Comparison of ENCODE assay signal across 8 mouse cellular contexts in genomic region chr9:44965126-44965832, GRCm38 (mm10). TPM values are rescaled to one million over a fixed set of nuclear protein-coding genes. Genes with fewer than 3 reads are reported as not detected.
A peak's percentile ranks its signal among the peaks of the same experiment; 100 is the strongest.
DNase-seq lines count a peak whose midpoint lies in the region; ATAC-seq and TF ChIP-seq lines count a peak whose summit lies in the region.

Gene Ube4a (minus strand): TSS chr9:44965600.

- H3K9me3 ChIP-seq in ES-E14 (ENCODE audit: control insufficient read depth, insufficient read depth, low read depth, low read length) = no peaks in the 10 kb centered on the region
- H3K9me3 ChIP-seq in forebrain, embryonic 15.5 days = no peaks in the 10 kb centered on the region

- peak within 1 kb of the TSS; percentile 93 for H3K9ac ChIP-seq in ES-E14 (ENCODE audit: insufficient read depth, low read depth, low read length, poor library complexity, severe bottlenecking)
- H3K9ac ChIP-seq in forebrain, embryonic 15.5 days (replicated peaks) = peak within 1 kb of the TSS; percentile 72

- DNase-seq in ES-E14 (ENCODE audit: low read depth, low spot score) = peak; percentile 99
- peak; percentile 98 for DNase-seq in cerebellum, adult 11-12 months
- peak; percentile 96 for DNase-seq in heart, postnatal 25 days (ENCODE audit: low spot score)
- DNase-seq in layer of hippocampus, adult 18-20 months (ENCODE audit: low spot score in 2 of 2) = peak; percentile 99
- peak; percentile 100 for DNase-seq in lung, adult 2 months
- DNase-seq in thymus, adult 18-20 months = peak; percentile 97 to 98

- in situ Hi-C loops in ES-E14 (cut with MboI; ENCODE audit: low sequenced_read_pairs in 2 of 2, unreplicated experiment in 2 of 2) = no loop called here

- H3K4me3 ChIP-seq in ES-E14 (ENCODE audit: insufficient read depth in 1 of 2, low read depth in 1 of 2, low read length in 2 of 2, poor library complexity in 1 of 2, severe bottlenecking in 1 of 2) = peak within 1 kb of the TSS; percentile 85 to 92
- peak within 1 kb of the TSS; percentile 81 for H3K4me3 ChIP-seq in forebrain, embryonic 15.5 days
- H3K4me3 ChIP-seq in lung, adult 2 months (replicated peaks; ENCODE audit: extremely low read depth, low read depth, low read length) = peak within 1 kb of the TSS; percentile 99

- H3K36me3 ChIP-seq in ES-E14 (ENCODE audit: control insufficient read depth, insufficient read depth, low read length, poor library complexity, severe bottlenecking) = peaks cover 6% of the 10 kb centered on the region
- peaks cover 21% of the 10 kb centered on the region for H3K36me3 ChIP-seq in forebrain, embryonic 15.5 days

- peak; percentile 93 for TF ChIP-seq POLR2A in lung, adult 2 months (IDR thresholded peaks at IDR 0.05; ENCODE audit: borderline replicate concordance, extremely low read depth, low read depth, low read length)

- intact Hi-C loops in heart, postnatal 25 days (cut with DNase I) = loop anchor here (2.0 kb wide), 1 partner anchor 124 kb away; no protein-coding TSS in a partner anchor

- peak; percentile 94 for ATAC-seq in forebrain, embryonic 15.5 days (replicated peaks)
- peak; percentile 94 for ATAC-seq in neutrophil, adult 5-6 weeks (ENCODE audit: extremely low read depth, insufficient number of reproducible peaks, low FRiP score, poor library complexity, severe bottlenecking)

- peak within 1 kb of the TSS; percentile 56; the same call in 1 of the 2 replicates for H3K27ac ChIP-seq in ES-E14 (ENCODE audit: insufficient read depth, low read depth, low read length, poor library complexity, severe bottlenecking)
- peak within 1 kb of the TSS; percentile 73 for H3K27ac ChIP-seq in forebrain, embryonic 15.5 days (replicated peaks)

- H3K27me3 ChIP-seq in forebrain, embryonic 15.5 days = peaks cover 5% of the 10 kb centered on the region

- peaks cover 0 to 5% of the 10 kb centered on the region in 2 experiments; a peak in 2 of 4 replicates for H3K4me1 ChIP-seq in ES-E14 (ENCODE audit: control insufficient read depth in 2 of 2, insufficient read depth in 2 of 2, low read length in 2 of 2, poor library complexity in 1 of 2)
- peaks cover 18% of the 10 kb centered on the region for H3K4me1 ChIP-seq in forebrain, embryonic 15.5 days
- H3K4me1 ChIP-seq in lung, adult 2 months (ENCODE audit: control insufficient read depth, insufficient read depth, low read length) = 0 out of 2 replicates have a peak, but pooled peaks cover 3% of the 10 kb centered on the region

- under 1% methylated on average over 39 of the region's 39 CpGs for WGBS in forebrain, embryonic 15.5 days
- WGBS in lung, adult 2 months = under 1% methylated on average over 39 of the region's 39 CpGs

- H3K4me2 ChIP-seq in forebrain, embryonic 15.5 days (replicated peaks) = peak within 1 kb of the TSS; percentile 90

- no peak for TF ChIP-seq CTCF in lung, adult 2 months (IDR thresholded peaks at IDR 0.05; ENCODE audit: insufficient read depth, low read length)

TF ChIP-seq in ES-E14, 5 proteins besides CTCF, POLR2A, EP300 and RAD21:
- TF ChIP-seq MAFK (IDR thresholded peaks at IDR 0.05; ENCODE audit: insufficient read depth, low read depth, low read length) = peak; percentile 23; the same call in 1 of the 2 replicates
- TF ChIP-seq ZNF384 (IDR thresholded peaks at IDR 0.05; ENCODE audit: low read depth, low read length) = no peak
- 0 out of 2 replicates have a peak, but pooled peaks have one; percentile 14 for TF ChIP-seq ZC3H11A (IDR thresholded peaks at IDR 0.05; ENCODE audit: borderline replicate concordance, low read depth, low read length)
- TF ChIP-seq CHD2 (IDR thresholded peaks at IDR 0.05; ENCODE audit: low read depth, low read length) = no peak
- peak; percentile 87 for TF ChIP-seq HCFC1 (IDR thresholded peaks at IDR 0.05; ENCODE audit: borderline replicate concordance, insufficient read depth, low read length)

RNA-seq across cellular contexts. Expression of gene Ube4a, which starts in this region (rescaled TPM):
- 46.5 and 56.3 TPM in 2 replicates for total RNA-seq in ES-E14 (2012; rRNA removed)
- polyA plus RNA-seq in forebrain, embryonic 15.5 days (2015; fragmentation: Nextera tagmentation; extraction: Ambion mirVana) = 37.0 and 39.0 TPM in 2 replicates
- total RNA-seq in heart, postnatal 25 days (2021) = 10 to 100 TPM; 37.4 to 38.3 TPM
- total RNA-seq in layer of hippocampus, adult 18-20 months (2021) = 10 to 100 TPM; 67.0 to 73.5 TPM
- 7.3 and 13.6 TPM in 2 replicates for polyA plus RNA-seq in lung, adult 2 months (2012; rRNA removed)
- total RNA-seq in neutrophil, adult 5-6 weeks (2017) = 45.8 and 48.0 TPM in 2 replicates

Comparison
In these comparisons a context has a peak if more than half of its experiments do, and no peak if none do; other contexts are left out.
1. Peak in every context shown above with its lines: DNase-seq, ATAC-seq, H3K4me3 ChIP-seq and H3K27ac ChIP-seq.